Mouse (Mus musculus) liver, embryonic 14.5 days (tissue): ENCODE results near the gene P2rx5. TPM values are rescaled to one million over a fixed set of nuclear protein-coding genes. Genes with fewer than 3 reads are reported as not detected.

ENCODE experiments used
- ATAC-seq: fragments of 200-750 bp; cut with Nextera tagmentation; 2 replicates; pipeline ENCODE4 v1.8.0; 2017; ENCODE audit warnings: moderate number of reproducible peaks, mild to moderate bottlenecking, moderate library complexity; ENCODE audit not compliant: insufficient read depth
- DNase-seq, 3 experiments: peaks; one replicate each; pipeline ENCODE4 v3.0.0-alpha.2; 2012 to 2013; ENCODE audit warnings: low read depth in 3 of 3, low spot score in 3 of 3
- H3K27ac ChIP-seq: fragments of 300-500 bp; sonication (generic); 2 replicates; pipeline ENCODE4 v1.5.1; 2014; ENCODE audit warnings: moderate library complexity, mild to moderate bottlenecking, control low read depth, inconsistent platforms
- H3K27me3 ChIP-seq: fragments of 300-500 bp; sonication (generic); 2 replicates; pipeline ENCODE4 v1.6.1; 2014; ENCODE audit warnings: mild to moderate bottlenecking, low read length, moderate library complexity; ENCODE audit not compliant: control insufficient read depth, insufficient read depth
- H3K36me3 ChIP-seq: fragments of 300-500 bp; sonication (generic); replicated peaks from 2 replicates; pipeline ENCODE4 v1.6.1; 2014; ENCODE audit warnings: low read depth; ENCODE audit not compliant: control insufficient read depth, insufficient read depth
- H3K4me1 ChIP-seq, 2 experiments: fragments of 200-500 bp in 1 of 2; fragments of 300-500 bp in 1 of 2; sonication (generic) in 1 of 2; replicated peaks; 2 replicates each; pipeline ENCODE4 v1.6.1; 2012 to 2014; ENCODE audit warnings: antibody characterized with exemption in 1 of 2, inconsistent platforms in 1 of 2, low read length in 1 of 2; ENCODE audit not compliant: control insufficient read depth in 2 of 2, insufficient read depth in 2 of 2
- H3K4me2 ChIP-seq: fragments of 300-500 bp; sonication (generic); 2 replicates; pipeline ENCODE4 v1.6.1; 2014; ENCODE audit warnings: low read depth, mild to moderate bottlenecking, control low read depth, moderate library complexity
- H3K4me3 ChIP-seq, 2 experiments: fragments of 200-500 bp in 1 of 2; fragments of 300-500 bp in 1 of 2; sonication (generic) in 1 of 2; 2 replicates each; pipeline ENCODE4 v1.5.1; 2012 to 2014; ENCODE audit warnings: low read depth in 2 of 2, low read length in 2 of 2, mild to moderate bottlenecking in 2 of 2, control low read depth in 1 of 2, inconsistent platforms in 1 of 2, moderate library complexity in 1 of 2; ENCODE audit not compliant: insufficient read depth in 1 of 2
- H3K9ac ChIP-seq: fragments of 300-500 bp; sonication (generic); replicated peaks from 2 replicates; pipeline ENCODE4 v1.6.1; 2014; ENCODE audit warnings: mild to moderate bottlenecking, control low read depth, moderate library complexity
- H3K9me3 ChIP-seq: fragments of 300-500 bp; sonication (generic); 2 replicates; pipeline ENCODE4 v1.6.1; 2016; ENCODE audit warnings: low read length, mixed read lengths; ENCODE audit not compliant: control insufficient read depth
- CTCF ChIP-seq: IDR thresholded peaks from 2 replicates; pipeline ENCODE4 v1.5.1; 2016; ENCODE audit warnings: antibody characterized with exemption, low read depth, control low read depth
- EP300 ChIP-seq: IDR thresholded peaks from 2 replicates; pipeline ENCODE4 v1.6.1; 2016; ENCODE audit warnings: antibody characterized with exemption, low read depth
- WGBS: fragments of 180-500 bp; shearing (Covaris S2); extraction: QIAGEN DNeasy Blood & Tissue Kit; methylation state at CpG from one replicate; pipeline ENCODE4 v1.1.7; 2014; ENCODE audit not compliant: insufficient replicate concordance; 5-methylcytosine and 5-hydroxymethylcytosine counted together
- polyA plus RNA-seq, 2 experiments: library from polyadenylated mRNA; depleted of rRNA in 1 of 2; stranded (reverse) in 1 of 2; unstranded in 1 of 2; fragments of >200 nt; fragmentation: Nextera tagmentation in 1 of 2; extraction: Ambion mirVana in 1 of 2; gene quantifications; 2 replicates each; pipeline versions ENCODE4 v1.2.1 to v1.2.3; 2012 to 2014

Gene P2rx5
- polyA plus RNA-seq, 2 experiments = 0.08 to 0.15 TPM

DNA sequence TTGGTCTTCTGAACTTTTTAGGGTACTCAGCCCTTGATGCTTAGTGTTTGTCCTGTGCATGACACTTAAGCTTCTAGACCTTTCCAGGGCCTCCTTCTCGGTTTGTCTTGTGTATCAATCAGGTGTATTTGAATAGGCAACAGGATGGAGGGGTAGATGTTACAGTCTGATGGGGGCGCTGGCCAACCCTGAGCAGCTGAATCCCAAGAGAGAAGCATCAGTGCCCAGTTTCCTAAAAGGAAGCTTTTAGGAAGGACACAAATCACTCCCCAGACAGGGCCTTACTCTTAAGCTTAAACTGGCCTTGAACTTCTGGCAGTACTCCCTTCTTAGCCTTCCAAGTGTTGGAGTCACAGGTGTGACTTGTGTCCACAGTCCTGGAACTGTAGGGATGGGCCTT, 17.7 kb downstream of the P2rx5 start:
- H3K4me2 ChIP-seq = peak overlapping the region; percentile 80

DNA sequence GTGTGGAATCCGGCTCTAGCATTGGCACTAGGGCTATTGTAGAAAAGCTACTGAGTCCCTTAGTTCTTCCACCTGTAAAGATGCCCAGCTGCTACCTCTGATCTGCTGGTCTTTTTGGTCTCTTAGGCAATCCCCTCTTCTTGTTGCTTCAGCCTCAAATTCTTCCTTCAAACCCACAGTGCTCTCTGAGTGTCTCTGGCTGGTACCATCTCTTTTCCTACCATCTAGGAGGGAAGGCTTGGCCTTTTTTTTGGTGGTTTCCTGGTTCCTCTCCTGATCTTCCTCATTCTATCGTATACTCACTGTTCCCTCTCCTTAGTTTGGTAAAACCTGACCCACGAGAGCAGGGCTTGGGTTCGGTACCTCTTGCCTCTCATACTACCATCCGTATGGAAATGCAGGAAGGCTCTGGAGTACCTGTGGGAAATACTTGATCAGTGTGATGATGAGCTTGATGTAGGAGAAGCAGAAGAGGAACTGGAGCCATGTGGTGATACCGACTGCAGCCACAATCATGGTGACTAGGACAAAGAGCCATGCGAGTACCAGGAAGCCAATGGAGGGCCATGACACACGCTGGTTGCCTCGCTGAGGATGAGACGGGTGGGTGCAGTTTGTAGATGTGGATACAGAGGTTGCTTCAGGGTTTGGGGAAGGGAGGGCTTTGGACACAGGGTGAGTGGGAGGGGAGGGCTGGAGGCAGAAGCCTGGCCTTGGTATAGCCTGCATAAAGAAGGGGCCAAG, 25.8 kb downstream of the P2rx5 start:
- no peaks in the 10 kb centered on the region for H3K36me3 ChIP-seq
- no peak for ATAC-seq
- H3K27ac ChIP-seq = no peak overlapping the region
- no peak for DNase-seq
- WGBS = 71% methylated on average over 10 of the region's 10 CpGs
- no peak for TF ChIP-seq CTCF
- TF ChIP-seq EP300 = no peak
- no peak overlapping the region for H3K9ac ChIP-seq
- no peak overlapping the region for H3K4me2 ChIP-seq
- H3K4me3 ChIP-seq = no peak overlapping the region
- H3K4me1 ChIP-seq = no peaks in the 10 kb centered on the region
- H3K27me3 ChIP-seq = no peaks in the 10 kb centered on the region
- no peaks in the 10 kb centered on the region for H3K9me3 ChIP-seq

More for the DNA sequence above, 17.7 kb downstream of the P2rx5 start:
- WGBS = 12% methylated on average over 2 of the region's 2 CpGs
- Histone ChIP-seq H3K9me3 (no peaks in the 10 kb centered on the region), H3K27me3 (no peaks in the 10 kb centered on the region), H3K4me3 (peak overlapping the region; percentile 89 to 95), H3K36me3 (peaks cover 2% of the 10 kb centered on the region; the same call in 1 of the 2 replicates), H3K27ac (no peak overlapping the region), H3K9ac (peak overlapping the region; percentile 74), H3K4me1 (peaks cover 13 to 17% of the 10 kb centered on the region in 2 experiments)
- no peak for DNase-seq
- ATAC-seq = no peak
- TF ChIP-seq CTCF (no peak), EP300 (no peak)

DNA sequence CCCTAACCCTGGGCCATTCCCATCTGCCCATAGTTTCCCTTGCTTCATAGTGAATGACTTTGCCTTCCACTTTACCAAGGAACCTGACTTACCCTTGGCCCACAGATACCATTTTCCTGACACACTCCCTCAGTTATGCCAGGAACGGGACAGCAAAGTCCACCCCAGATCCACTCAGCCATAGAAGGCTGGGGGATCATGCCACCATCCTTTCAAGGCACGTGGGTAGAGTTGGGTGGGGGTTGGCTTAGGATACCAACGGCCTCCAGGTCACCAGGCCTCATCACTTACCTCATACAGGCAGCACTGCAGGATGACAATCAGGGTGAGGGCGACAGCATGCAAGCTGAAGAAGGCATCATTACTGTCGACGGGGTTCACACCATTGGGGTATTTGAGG, 27.0 kb downstream of the P2rx5 start:
- no peaks in the 10 kb centered on the region for H3K9me3 ChIP-seq
- no peak overlapping the region for H3K9ac ChIP-seq
- no peaks in the 10 kb centered on the region for H3K27me3 ChIP-seq
- no peak overlapping the region for H3K4me2 ChIP-seq
- ATAC-seq (no peak), DNase-seq (no peak)
- no peaks in the 10 kb centered on the region for H3K4me1 ChIP-seq
- WGBS = 67% methylated on average over 6 of the region's 6 CpGs
- TF ChIP-seq CTCF (no peak), EP300 (no peak)
- H3K4me3 ChIP-seq = no peak overlapping the region
- no peaks in the 10 kb centered on the region for H3K36me3 ChIP-seq
- H3K27ac ChIP-seq = no peak overlapping the region

DNA sequence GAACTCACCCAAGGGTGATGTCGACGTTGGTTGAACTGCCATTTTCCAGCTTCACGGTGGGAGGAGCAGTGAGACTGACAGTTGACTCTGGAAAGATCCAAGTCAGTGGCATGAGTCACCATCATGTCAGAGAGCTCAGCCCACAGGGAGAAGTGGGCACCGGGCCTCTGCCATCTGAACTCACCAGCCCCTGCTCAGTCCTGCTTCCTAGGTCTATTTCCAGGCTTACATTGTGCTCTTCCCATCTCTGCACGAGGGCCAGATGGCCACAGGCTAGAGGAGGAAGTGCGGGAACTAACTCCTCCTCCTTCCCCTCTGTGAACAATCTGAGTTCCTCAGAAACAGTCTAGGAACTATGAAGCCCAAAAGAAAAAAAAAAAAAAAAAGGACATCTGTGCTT, 32.8 kb downstream of the P2rx5 start:
- DNase-seq (no peak), ATAC-seq (no peak)
- TF ChIP-seq CTCF (no peak), EP300 (no peak)
- Histone ChIP-seq H3K4me2 (no peak overlapping the region), H3K9me3 (no peaks in the 10 kb centered on the region), H3K27ac (no peak overlapping the region), H3K27me3 (no peaks in the 10 kb centered on the region), H3K9ac (no peak overlapping the region), H3K4me1 (no peaks in the 10 kb centered on the region; a peak in 2 of 4 replicates), H3K4me3 (no peak overlapping the region), H3K36me3 (no peaks in the 10 kb centered on the region; the same call in 1 of the 2 replicates)
- 41% methylated on average over 6 of the region's 6 CpGs for WGBS

DNA sequence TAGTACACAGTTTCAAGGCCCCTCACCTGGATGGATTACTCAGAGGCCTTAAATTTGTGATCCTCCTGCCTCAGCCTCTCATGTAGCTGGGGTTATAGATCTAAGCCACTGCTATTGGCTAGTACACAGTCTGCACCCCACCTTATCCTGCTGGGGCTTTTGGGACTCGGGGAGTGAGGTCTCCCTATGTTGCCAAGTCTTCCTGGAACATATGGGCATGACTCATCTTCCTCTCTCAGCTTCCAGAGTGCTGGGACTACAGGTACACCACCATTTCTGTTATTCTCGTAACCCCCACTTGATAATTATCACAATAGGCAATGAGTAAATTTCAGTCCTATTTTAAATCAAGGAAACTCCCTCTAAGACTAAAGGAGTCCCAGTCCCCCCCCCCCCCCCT, 34.2 kb downstream of the P2rx5 start:
- TF ChIP-seq EP300 (no peak), CTCF (no peak)
- H3K4me2 ChIP-seq = no peak overlapping the region
- no peaks in the 10 kb centered on the region for H3K27me3 ChIP-seq
- peaks cover 0 to 3% of the 10 kb centered on the region in 2 experiments; a peak in 2 of 4 replicates for H3K4me1 ChIP-seq
- no peak for ATAC-seq
- no peak overlapping the region for H3K9ac ChIP-seq
- H3K4me3 ChIP-seq = no peak overlapping the region
- H3K36me3 ChIP-seq = no peaks in the 10 kb centered on the region; the same call in 1 of the 2 replicates
- H3K9me3 ChIP-seq = no peaks in the 10 kb centered on the region
- no peak for DNase-seq
- WGBS = 66% methylated on average over 2 of the region's 2 CpGs
- no peak overlapping the region for H3K27ac ChIP-seq
